Mouse (Mus musculus): ENCODE measurements at regions not wholly inside any gene's neighbourhood (a gene's known extent, or its start where the extent isn't known, plus 50 kb on each side); places are given as distances from the start of the nearest gene placed in this dataset.

GRCm38 (mm10) chr10:56799745-56800144, 422.6 kb downstream of the Gja1 start:
- Histone ChIP-seq H3K9me3 (replicated peaks; ENCODE audit: control insufficient read depth, low read length) (no peaks in the 10 kb centered on the region), H3K4me3 (ENCODE audit: low read depth, low read length) (no peak overlapping the region)
- no peak for ATAC-seq (ENCODE audit: insufficient read depth, low read depth)

GRCm38 (mm10) chr10:56809006-56809405, 431.9 kb downstream of the Gja1 start:
- WGBS, result 79% methylated on average over 1 of the region's 1 CpGs
- Histone ChIP-seq H3K4me2 (ENCODE audit: low read depth, low read length) (no peak overlapping the region), H3K9me3 (replicated peaks; ENCODE audit: control insufficient read depth, low read length) (0 out of 2 replicates have a peak, but pooled peaks cover 2% of the 10 kb centered on the region), H3K9ac (replicated peaks; ENCODE audit: low read depth, low read length) (no peak overlapping the region), H3K36me3 (replicated peaks; ENCODE audit: control insufficient read depth, insufficient read depth, low read length) (no peaks in the 10 kb centered on the region), H3K4me1 (ENCODE audit: control insufficient read depth, insufficient read depth) (0 out of 2 replicates have a peak, but pooled peaks cover 4% of the 10 kb centered on the region), H3K4me3 (ENCODE audit: low read depth, low read length) (no peak overlapping the region), H3K27me3 (ENCODE audit: control insufficient read depth, insufficient read depth, low read length) (no peaks in the 10 kb centered on the region), H3K27ac (ENCODE audit: low read depth) (no peak overlapping the region)
- DNase-seq (ENCODE audit: low spot score), result no peak
- ATAC-seq (ENCODE audit: insufficient read depth, low read depth), result no peak
- TF ChIP-seq CTCF (IDR thresholded peaks at IDR 0.05; ENCODE audit: low read depth) (no peak), EP300 (IDR thresholded peaks at IDR 0.05; ENCODE audit: low read depth) (no peak)

More at GRCm38 (mm10) chr10:56799745-56800144, 422.6 kb downstream of the Gja1 start:
- no peak for DNase-seq (ENCODE audit: low spot score)
- no peak for TF ChIP-seq CTCF (IDR thresholded peaks at IDR 0.05; ENCODE audit: low read depth)
- TF ChIP-seq EP300 (IDR thresholded peaks at IDR 0.05; ENCODE audit: low read depth), result no peak
- no peaks in the 10 kb centered on the region for H3K36me3 ChIP-seq (replicated peaks; ENCODE audit: control insufficient read depth, insufficient read depth, low read length)
- 63% methylated on average over 3 of the region's 3 CpGs for WGBS
- no peak overlapping the region for H3K27ac ChIP-seq (ENCODE audit: low read depth)
- no peaks in the 10 kb centered on the region for H3K27me3 ChIP-seq (ENCODE audit: control insufficient read depth, insufficient read depth, low read length)
- H3K4me2 ChIP-seq (ENCODE audit: low read depth, low read length), result no peak overlapping the region
- H3K9ac ChIP-seq (replicated peaks; ENCODE audit: low read depth, low read length), result no peak overlapping the region
- no peaks in the 10 kb centered on the region for H3K4me1 ChIP-seq (ENCODE audit: control insufficient read depth, insufficient read depth)

- Histone ChIP-seq H3K27me3 (ENCODE audit: control insufficient read depth, insufficient read depth, low read length) (no peaks in the 10 kb centered on the region), H3K9ac (replicated peaks; ENCODE audit: low read depth, low read length) (no peak overlapping the region), H3K4me1 (ENCODE audit: control insufficient read depth, insufficient read depth) (no peaks in the 10 kb centered on the region), H3K36me3 (replicated peaks; ENCODE audit: control insufficient read depth, insufficient read depth, low read length) (no peaks in the 10 kb centered on the region), H3K27ac (ENCODE audit: low read depth) (no peak overlapping the region), H3K4me3 (ENCODE audit: low read depth, low read length) (no peak overlapping the region), H3K4me2 (ENCODE audit: low read depth, low read length) (no peak overlapping the region), H3K9me3 (replicated peaks; ENCODE audit: control insufficient read depth, low read length) (no peaks in the 10 kb centered on the region)
- 45% methylated on average over 5 of the region's 5 CpGs for WGBS
- no peak for TF ChIP-seq EP300 (IDR thresholded peaks at IDR 0.05; ENCODE audit: low read depth)
- TF ChIP-seq CTCF (IDR thresholded peaks at IDR 0.05; ENCODE audit: low read depth), result no peak
- DNase-seq (ENCODE audit: low spot score), result no peak
- ATAC-seq (ENCODE audit: insufficient read depth, low read depth), result no peak
Measured at GRCm38 (mm10) chr10:56822158-56822557, 445.0 kb downstream of the Gja1 start.

GRCm38 (mm10) chr10:56831331-56831730, 454.2 kb downstream of the Gja1 start:
- no peak overlapping the region for H3K4me3 ChIP-seq (ENCODE audit: low read depth, low read length)
- no peak overlapping the region for H3K27ac ChIP-seq (ENCODE audit: low read depth)
- H3K4me2 ChIP-seq (ENCODE audit: low read depth, low read length), result no peak overlapping the region
- DNase-seq (ENCODE audit: low spot score), result no peak
- no peak overlapping the region for H3K9ac ChIP-seq (replicated peaks; ENCODE audit: low read depth, low read length)
- no peaks in the 10 kb centered on the region for H3K27me3 ChIP-seq (ENCODE audit: control insufficient read depth, insufficient read depth, low read length)
- H3K36me3 ChIP-seq (replicated peaks; ENCODE audit: control insufficient read depth, insufficient read depth, low read length), result no peaks in the 10 kb centered on the region
- no peak for ATAC-seq (ENCODE audit: insufficient read depth, low read depth)
- H3K9me3 ChIP-seq (replicated peaks; ENCODE audit: control insufficient read depth, low read length), result no peaks in the 10 kb centered on the region
- H3K4me1 ChIP-seq (ENCODE audit: control insufficient read depth, insufficient read depth), result no peaks in the 10 kb centered on the region
- TF ChIP-seq CTCF (IDR thresholded peaks at IDR 0.05; ENCODE audit: low read depth), result no peak
- TF ChIP-seq EP300 (IDR thresholded peaks at IDR 0.05; ENCODE audit: low read depth), result no peak
- 86% methylated on average over 1 of the region's 1 CpGs for WGBS

GRCm38 (mm10) chr10:56831966-56832365, 454.8 kb downstream of the Gja1 start:
- Histone ChIP-seq H3K4me1 (ENCODE audit: control insufficient read depth, insufficient read depth) (no peaks in the 10 kb centered on the region), H3K36me3 (replicated peaks; ENCODE audit: control insufficient read depth, insufficient read depth, low read length) (no peaks in the 10 kb centered on the region), H3K9me3 (replicated peaks; ENCODE audit: control insufficient read depth, low read length) (no peaks in the 10 kb centered on the region), H3K4me2 (ENCODE audit: low read depth, low read length) (no peak overlapping the region), H3K27ac (ENCODE audit: low read depth) (no peak overlapping the region), H3K4me3 (ENCODE audit: low read depth, low read length) (no peak overlapping the region), H3K27me3 (ENCODE audit: control insufficient read depth, insufficient read depth, low read length) (no peaks in the 10 kb centered on the region), H3K9ac (replicated peaks; ENCODE audit: low read depth, low read length) (no peak overlapping the region)
- no peak for ATAC-seq (ENCODE audit: insufficient read depth, low read depth)
- WGBS, result 85% methylated on average over 4 of the region's 4 CpGs
- DNase-seq (ENCODE audit: low spot score), result no peak
- no peak for TF ChIP-seq CTCF (IDR thresholded peaks at IDR 0.05; ENCODE audit: low read depth)
- no peak for TF ChIP-seq EP300 (IDR thresholded peaks at IDR 0.05; ENCODE audit: low read depth)

GRCm38 (mm10) chr10:56836130-56836529, 459.0 kb downstream of the Gja1 start:
- H3K9ac ChIP-seq (replicated peaks; ENCODE audit: low read depth, low read length), result no peak overlapping the region
- H3K9me3 ChIP-seq (replicated peaks; ENCODE audit: control insufficient read depth, low read length), result no peaks in the 10 kb centered on the region
- no peak overlapping the region for H3K27ac ChIP-seq (ENCODE audit: low read depth)
- ATAC-seq (ENCODE audit: insufficient read depth, low read depth), result no peak
- no peak for DNase-seq (ENCODE audit: low spot score)
- TF ChIP-seq EP300 (IDR thresholded peaks at IDR 0.05; ENCODE audit: low read depth) (no peak), CTCF (IDR thresholded peaks at IDR 0.05; ENCODE audit: low read depth) (no peak)
- H3K4me2 ChIP-seq (ENCODE audit: low read depth, low read length), result no peak overlapping the region
- H3K4me3 ChIP-seq (ENCODE audit: low read depth, low read length), result no peak overlapping the region
- no peaks in the 10 kb centered on the region for H3K36me3 ChIP-seq (replicated peaks; ENCODE audit: control insufficient read depth, insufficient read depth, low read length)
- WGBS, result 56% methylated on average over 4 of the region's 4 CpGs
- no peaks in the 10 kb centered on the region for H3K27me3 ChIP-seq (ENCODE audit: control insufficient read depth, insufficient read depth, low read length)
- H3K4me1 ChIP-seq (ENCODE audit: control insufficient read depth, insufficient read depth), result peaks cover 4% of the 10 kb centered on the region
